Mouse (Mus musculus) heart, adult 18-20 months (tissue): ENCODE data around the gene Diaph3. TPM values are rescaled to one million over a fixed set of nuclear protein-coding genes. Genes with fewer than 3 reads are reported as not detected.

Source experiments
- DNase-seq, 2 experiments: peaks; one replicate each; pipeline ENCODE4 v3.0.0; 2021 to 2022; ENCODE audit warnings: mixed read lengths in 1 of 2
- total RNA-seq, 2 experiments: library from RNA; stranded (reverse); gene quantifications; 2 replicates each; pipeline ENCODE4 v1.2.3; 2021

Diaph3 gene
- total RNA-seq, 2 experiments from 2014 or later = 0.60 to 1.5 TPM

DNA sequence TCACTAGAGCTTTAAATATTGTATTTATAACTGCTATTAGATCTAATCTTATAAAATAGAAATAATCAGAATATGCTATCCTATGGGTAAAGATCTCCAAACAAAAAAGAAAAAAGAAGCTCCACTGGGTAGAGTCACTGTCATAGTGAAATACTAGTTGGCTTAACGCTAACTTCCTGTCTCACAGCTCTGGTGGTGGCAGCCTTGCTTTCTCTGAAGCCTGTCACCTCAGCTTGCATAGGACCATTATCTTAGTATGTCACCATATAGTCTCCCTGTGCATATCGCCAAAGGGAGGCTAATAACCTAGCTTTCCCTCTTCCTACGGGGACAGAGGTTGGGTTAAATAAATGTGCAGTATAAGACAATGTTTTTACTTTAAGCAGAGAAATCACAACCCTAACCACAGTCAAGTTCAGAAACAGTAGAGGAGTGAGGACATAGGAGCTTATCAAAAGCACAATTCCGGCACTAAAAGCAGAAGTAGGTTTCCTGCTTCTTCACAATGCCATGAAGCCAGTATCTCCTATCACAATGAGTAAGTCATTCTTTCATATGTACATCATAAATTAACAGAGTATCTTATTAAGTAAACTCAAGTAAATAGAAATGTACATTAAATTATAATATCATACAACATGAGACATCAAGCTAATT is 293.8 kb downstream of the Diaph3 start:
- DNase-seq = no peak

DNA sequence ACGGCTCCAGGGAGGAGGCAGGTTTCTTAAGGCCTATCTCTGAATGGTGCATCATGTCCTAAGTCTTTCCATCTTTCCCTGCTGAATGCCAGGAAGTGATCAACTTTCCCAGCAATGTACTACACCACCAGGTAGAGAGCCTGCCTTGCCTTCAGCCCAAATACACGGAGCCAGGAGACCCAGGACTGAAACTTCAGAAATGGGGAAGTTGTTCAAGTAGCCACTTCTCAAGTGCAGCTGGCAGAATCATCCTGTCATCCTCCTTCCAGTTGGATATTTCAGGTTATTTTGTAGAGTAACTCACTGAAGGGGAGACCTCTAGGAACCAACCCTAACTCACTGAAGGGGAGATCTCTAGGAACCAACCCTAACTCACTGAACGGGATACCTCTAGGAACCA is 297.0 kb downstream of the Diaph3 start:
- DNase-seq = no peak

DNA sequence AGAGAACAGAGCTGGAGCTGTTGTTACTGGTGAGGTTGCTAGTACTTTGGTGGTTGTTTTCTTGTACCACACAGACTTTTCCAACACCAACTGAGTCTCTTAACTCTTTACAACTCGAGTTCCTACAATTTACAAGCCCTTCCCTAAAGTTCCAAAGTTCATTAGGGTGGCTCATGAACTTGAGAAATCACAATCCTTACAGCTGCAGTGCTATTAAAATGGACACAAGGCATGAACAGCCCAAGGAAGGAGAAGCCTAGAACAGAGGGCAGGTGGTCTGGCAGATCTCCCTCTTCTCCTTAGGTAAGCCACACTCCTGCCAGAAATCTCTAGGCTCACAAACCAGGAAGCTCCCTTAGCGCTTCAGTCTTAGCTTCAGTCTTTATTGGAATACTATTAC is 303.4 kb downstream of the Diaph3 start:
- no peak for DNase-seq

DNA sequence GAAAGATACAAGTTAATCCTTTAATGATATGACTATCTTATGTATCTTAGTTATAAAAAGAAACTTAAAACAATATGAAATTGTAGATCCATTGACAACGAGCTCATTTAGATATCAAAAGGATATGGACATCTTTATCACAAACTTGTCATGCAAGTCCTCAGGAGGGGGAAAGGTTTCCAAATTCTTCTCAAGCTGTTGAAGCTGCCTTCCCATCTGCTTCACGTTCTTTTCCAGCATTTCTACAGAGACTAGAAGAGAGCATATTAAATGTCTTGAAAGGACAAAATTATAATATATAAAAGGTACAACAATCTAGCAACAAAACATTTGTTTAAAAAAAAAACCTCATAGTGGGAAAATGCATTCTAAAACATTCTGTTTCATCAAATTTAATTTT is 306.2 kb downstream of the Diaph3 start:
- no peak for DNase-seq

DNA sequence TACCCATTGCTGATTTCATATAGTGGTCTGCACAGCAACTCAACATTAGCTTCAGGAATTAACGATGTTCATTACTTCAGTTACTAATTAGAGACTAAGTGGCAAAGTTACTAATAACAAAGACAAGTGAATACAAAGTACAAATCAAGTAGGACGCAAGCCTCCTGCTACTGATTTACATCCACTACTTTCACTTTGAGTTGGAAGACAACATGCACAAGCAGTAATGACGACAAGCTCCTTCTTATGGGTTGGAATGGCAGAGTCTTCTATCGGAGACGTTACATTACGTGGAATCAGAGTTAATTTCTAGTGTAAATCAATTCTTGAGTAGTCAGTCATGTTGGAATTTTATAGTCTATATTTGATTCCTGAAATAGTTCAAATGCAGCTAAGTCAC is 306.8 kb downstream of the Diaph3 start:
- no peak for DNase-seq

DNA sequence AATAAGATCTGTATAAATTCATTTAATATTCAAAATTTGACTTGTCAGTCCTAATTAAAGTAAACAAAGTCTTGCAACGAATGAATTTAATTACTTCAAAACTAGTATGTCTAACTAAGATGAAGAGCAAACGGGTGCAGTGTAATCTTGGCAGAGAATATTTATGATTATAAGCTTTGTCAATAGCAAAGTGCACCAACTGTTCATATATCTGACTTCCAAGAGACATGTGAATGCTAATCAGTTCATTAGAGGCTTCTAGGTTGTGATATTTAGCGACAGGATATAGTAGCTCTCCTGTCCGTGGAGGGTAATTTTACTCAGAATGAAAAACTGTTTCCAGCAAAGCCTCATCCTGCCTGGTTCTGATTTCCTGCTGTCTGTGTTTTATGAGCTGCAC is 308.0 kb downstream of the Diaph3 start:
- DNase-seq = no peak

DNA sequence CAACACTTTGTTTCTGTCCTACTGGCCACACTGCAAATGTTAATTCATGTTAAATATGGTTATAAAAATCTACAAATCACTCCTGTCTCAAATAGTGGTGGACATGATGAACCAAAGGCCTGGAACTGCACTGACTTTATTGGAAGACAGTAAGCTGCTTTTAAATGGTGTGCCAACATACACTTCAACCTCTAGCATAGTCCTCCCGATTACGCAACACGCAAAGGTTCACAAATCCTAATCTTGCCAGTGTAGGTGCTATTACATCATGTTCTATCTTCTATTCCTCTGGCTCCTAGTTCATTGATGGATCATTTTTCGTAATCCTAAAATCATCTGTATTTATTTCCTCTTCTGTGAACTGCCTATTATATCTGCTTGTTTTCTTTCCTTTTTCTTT is 324.8 kb downstream of the Diaph3 start:
- no peak for DNase-seq

DNA sequence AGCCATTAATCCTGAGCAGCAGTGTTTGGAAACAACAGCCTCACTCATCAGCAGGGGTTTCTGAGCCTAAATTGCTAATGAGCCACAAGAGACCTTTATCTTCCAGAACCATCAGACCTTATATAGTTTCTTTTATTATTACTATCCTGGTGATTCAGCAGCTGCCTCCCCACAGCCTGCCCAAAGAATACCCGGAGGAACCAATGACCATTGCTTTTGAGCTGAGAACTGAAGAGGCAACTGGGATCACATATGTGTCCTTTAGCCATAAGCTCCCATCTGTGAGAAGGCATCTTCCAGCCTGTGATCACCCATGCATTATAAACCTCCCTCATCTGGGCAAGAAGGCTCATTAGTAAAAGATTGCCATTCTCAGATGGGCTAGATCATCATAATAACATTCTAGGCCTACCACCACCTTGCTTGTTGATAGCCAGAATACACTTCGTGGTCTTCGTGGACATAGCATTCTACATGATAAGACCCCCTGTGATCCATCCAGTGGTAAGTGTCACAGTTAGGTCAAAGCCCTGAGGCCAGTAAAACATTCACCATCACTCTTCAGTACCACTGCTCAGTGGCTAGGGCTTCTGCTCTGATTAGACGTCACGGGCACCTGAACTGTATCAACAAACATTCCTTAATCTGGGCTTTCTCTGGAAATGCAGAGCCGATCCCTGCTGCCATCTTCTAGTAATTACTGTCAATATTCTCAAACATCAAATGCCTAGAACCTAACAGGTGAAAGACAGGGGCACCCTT is 352.0 kb downstream of the Diaph3 start:
- no peak for DNase-seq

DNA sequence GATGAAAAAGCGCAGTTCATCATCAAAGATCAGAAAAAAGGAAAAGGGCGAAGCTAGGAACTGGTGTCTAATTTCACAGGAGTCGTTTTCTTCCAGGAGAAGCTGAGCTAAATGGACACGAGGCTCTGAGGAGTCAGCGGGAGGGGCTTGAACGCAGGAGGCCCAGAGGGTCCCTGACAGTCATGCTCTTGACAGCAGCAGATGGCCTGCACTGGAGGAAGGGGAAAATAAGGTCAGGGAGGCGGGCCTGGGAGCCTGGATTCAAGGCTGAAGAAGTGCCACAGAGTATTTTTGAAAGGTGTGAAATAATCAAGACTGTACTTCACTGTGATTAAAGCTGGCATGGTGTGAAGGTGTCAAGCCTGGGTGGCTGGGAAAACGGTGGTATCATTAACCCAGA is 354.2 kb downstream of the Diaph3 start:
- no peak for DNase-seq

DNA sequence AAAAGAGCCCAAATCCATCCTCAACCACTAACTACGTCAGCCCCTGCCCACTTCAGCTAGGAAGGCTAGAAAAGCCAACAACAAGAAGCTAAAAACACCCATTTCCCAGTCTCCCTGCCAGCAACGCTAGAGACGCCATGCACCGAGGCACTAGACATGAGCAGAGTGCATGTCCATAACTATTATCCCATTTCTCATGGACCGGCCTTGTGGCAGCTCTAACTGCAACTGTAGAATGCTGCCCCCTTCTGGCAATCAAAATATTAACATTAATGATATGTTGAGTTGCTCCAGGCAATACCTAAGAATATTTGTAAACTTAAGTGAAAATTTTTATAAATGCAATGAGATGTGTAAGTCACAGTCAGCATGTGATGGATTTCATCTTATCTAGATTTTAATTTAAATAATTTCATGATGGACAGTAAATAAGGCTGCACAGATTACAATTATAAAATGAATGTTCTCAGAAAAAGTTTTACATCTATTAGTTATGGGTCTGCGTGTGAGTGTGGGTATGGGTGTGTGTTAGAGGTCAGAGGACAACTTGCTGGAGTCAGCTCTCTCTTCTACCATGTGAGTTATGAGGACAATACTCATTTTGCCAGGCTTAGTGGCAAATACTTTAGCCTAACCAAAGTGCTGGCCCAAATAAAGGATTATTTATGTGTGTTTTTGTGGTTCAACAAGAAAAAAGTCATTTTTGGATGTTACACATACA is 359.3 kb downstream of the Diaph3 start:
- peak; percentile 15 to 59 for DNase-seq

DNA sequence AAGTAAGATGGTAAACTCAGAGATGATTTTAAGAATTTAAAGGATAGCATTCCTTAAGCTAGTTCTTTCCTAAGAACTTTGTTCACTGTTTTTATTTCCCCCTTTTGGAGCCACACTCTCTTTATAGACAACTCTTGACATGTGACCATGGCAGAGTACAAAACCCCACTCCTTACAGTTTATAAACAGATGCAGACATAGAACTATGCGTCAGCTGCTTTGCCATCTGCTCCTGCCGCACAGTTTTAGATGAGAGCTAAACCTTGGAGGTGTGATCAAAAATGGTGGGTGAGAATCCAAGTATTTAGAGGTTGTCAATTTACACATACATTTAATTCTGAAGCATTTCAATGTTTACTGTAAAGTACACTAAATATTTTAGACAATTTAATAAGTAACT is 367.7 kb downstream of the Diaph3 start:
- DNase-seq = no peak

DNA sequence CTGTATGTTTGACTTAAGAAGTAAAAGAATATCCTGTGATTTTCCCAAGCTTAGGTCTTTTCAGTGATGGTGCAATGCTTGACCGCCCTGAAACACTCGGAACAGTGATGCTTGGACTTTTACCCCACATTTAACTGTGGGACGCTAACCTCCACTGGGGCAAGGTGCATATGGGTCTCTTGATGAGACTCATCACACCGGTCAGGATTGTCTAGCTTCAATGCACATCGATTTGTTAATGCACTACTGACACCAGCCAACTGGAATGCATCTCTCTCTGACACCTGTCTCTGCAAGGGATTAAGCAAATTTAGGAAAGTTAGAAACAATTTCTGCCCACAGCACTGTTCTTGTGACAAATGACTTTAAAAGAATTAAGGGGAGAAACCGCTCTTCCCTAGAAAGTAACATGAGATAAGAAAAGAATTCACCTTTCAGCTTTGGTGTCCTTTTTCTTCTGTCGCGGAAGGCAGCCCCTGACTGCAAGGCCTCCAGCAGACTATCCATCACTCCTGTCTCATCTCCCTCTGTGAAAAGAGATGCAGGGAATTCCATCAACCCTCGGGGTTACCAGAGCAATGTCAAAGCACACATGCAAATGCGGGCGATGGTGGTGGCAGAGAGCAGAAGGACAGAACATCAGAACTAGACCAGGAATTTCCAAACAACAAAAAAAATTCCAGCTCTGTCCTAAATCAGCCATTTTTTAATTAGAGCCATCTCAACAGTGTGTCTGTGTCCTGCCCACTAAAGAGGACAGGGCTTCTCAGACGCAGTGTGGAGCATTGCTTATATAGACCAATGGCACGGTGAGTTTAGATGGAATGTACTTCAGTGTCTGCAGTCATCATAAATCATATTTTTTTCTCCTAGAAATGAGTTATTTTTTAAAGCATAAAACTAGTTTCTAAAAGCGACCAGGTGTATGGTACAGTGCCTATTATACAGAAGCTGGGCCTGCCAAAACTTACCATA is 368.6 kb downstream of the Diaph3 start:
- DNase-seq = no peak

DNA sequence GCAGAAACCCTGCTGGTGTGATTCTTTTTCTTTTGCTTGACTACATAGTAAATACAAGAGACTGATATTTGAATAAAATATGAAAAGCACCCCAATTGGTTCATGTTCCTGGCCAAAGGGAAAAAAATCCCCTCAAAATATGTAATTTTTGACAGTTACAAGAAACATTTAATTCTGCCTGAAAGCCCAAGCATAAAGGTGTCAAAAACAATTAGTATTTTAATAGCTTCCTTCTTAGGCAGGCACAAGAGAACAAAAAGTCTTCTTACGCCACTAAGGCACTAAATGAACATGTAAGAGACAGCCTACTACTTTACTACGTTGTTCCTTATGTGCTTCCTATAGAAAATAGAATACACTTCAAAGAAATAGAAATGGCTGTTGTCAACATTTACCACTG is 376.7 kb downstream of the Diaph3 start:
- DNase-seq = no peak

DNA sequence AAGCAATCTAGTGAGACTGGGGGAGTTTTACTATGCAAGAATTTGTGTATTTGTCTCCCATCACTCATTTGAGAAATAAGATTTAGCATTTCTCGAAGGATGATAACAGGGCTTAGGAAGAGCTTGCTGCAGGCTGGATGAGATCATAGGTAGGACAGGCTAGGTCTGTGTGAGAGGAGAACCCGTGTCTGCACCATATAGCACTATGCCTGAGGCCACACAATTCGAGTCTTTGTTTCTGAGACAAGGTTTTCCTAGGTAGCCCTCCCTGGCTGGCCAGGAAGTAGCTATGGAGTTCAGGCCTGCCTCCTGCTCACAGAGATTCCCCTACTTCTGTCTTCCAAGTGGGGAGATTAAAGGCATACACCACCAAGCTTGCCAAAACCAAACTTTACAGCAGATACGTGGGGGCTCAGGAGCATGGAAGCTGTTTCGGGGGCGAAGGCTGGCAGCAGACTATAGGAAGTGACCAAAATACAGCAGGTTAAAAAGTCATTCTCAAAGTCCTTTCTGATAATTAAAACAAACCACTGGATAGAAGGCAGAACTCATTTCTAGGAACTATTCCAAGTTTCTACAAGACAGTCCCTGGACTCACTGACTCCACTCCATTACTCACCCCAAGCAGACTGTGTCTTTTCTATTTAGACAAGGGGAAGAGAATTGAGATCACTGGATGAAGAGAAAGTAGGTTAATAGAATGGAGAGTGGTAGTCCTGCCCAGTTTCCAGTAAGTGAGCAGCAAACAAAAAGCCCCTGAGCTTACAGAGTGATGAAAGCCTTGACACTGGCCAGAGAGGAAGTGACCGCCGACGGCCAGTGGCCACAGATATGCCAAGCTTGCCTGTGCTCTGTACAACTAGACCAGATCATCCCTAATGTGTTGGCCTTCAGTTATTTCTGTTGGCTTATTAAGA is 383.2 kb downstream of the Diaph3 start:
- DNase-seq = peak; percentile 4 to 10

DNA sequence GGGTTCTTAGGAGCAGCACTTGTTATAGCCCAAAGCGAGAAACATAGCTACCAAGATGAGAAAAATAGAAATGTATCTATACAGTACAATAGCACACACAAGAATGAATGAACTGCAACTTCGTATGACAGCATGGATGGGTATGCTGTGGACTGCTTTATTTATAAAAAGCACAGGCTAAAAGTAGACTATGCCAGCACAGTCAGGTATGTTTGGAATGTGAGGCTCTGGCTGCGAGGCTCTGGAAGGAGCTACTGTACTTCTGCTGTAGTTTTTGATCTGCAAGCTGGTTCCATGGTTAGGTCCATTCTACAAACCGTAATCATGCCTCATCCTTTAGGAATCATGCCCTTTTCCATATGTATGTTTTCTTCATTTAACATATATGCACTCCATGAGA is 383.9 kb downstream of the Diaph3 start:
- DNase-seq = peak; percentile 14 to 29

DNA sequence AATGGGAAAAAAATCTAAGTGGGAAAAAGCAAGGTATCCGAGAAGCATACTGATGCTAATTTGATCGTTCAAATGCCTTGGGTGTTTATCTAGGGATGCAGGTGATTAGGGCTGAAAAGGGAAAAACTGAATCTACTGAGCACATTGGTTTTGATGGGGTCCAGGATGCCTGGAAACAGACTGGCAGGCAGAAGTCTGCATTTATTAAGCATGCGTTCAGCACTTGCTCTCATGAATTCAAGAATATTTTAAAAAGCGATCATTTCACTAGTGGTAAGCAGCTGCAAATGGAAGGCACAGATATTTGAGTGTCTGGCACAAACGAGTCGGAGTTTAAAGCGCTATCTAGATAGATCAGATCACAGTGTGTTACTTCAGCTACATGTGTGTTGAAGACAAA is 390.7 kb downstream of the Diaph3 start:
- DNase-seq = no peak

DNA sequence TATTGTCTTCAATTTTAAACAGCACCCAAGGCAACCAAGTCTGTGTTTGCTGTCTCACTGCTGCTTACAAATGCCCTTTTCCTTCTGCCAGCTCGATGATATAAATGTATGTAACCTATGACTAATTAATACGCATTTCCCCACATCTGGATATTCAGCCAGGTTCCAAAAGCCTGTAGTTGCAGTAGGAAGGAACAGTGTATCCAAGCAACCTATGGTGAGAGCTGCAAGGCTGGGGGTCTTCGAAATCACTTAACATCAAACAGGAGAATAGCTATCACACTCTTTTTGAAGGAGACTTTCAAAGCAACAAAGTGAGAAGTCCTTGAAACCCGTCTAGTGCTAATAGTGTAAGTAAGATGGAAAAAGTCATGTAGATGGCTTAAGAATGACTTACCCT is 391.6 kb downstream of the Diaph3 start:
- DNase-seq = no peak

DNA sequence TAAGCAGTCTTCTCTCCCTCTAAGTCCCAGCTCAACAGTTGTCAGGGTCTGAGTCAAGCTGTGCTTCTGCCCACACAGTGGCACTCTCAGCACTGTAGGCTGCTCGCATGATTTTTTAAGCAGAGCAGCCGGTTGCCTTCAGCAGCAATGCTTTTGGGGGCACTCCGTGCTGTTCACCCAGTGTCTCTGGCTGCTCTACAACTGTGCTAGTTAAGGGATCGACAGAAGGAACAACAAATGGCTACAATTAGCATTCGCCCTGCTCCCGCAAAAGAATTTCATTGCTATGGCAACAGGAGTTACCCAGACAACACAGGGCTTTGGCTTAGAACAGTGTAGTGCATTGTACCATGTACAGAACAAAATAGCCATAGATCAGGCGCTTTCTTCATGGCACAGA is 392.2 kb downstream of the Diaph3 start:
- no peak for DNase-seq

DNA sequence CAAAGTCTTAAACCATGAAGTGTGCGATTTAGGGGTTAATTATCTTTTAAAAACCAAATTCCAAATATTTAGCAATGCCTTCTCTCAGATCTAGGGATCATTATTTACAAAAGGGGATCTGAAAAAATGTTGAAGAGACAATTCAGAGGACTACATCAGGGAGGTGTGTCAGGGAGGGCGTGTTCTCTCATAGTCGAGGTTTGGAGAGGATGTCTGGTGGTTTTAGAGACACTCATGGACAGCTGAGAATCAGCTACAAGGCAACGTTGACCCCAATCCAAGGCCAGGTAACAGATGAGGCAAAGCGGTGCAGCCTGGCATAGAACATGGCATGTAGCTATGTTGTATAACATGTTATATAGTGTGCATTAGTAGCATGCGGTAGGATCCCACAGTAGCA is 396.5 kb downstream of the Diaph3 start:
- no peak for DNase-seq

DNA sequence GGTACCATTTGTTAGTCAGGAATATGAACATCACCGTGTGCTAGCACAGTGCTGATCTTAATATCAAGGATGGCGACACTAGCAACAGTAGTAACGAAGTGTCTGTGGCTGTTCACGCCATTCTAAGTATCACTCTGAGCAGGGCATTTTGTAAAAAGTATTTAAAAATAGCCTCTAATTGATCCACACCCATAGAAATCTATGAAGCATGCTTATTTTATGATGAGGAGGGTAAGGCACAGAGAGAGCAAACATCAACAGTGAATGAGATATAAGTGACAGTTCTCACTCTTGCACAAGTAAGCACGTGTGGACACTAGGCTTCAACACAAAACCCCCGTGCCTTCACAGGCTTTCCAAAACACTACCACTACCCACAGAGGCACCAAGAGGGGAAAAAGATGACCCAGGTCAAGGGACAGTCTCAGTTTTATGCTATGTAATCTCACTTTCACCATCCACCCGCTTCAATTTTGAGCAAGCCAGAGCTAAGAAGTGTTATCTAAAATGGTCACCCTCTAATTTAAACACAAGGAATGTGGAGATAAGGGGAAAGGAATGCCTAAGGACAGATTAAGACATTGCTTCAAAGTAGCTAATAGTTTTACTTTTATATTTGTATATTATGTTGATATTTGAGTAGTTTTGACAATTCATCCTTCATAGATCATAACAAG is 399.0 kb downstream of the Diaph3 start:
- DNase-seq = no peak

DNA sequence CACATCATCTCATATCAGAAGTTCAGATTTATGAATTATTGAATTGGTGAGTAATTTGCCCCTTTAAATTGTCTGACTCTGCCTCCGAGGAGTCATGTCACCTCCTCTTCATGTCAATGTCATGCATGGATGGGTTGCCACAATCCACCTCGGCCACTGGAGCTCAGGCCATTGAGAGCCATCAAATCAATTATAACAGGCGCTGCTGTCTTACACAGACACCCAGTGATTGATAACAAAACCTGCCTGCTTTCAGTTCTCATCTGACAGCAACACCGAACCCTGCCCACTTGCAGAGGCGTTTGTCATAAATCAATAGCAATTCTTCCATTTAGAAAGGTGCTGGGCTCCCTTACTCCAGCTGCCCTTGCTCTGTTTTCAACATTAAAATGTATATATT is 402.1 kb downstream of the Diaph3 start:
- DNase-seq = no peak
